Mouse (Mus musculus): Measurements from ENCODE around the gene Adam26a. TPM values are rescaled to one million over a fixed set of nuclear protein-coding genes. Genes with fewer than 3 reads are reported as not detected.
"Not testable (repeated sequence)": the region's sequence is repeated elsewhere in the genome, so short reads cannot be mapped to it uniquely, and the experiment has no call there.

Adam26a gene
- not detected in 2 replicates for polyA plus RNA-seq (2016; fragmentation: Nextera tagmentation; extraction: Ambion mirVana)

DNA sequence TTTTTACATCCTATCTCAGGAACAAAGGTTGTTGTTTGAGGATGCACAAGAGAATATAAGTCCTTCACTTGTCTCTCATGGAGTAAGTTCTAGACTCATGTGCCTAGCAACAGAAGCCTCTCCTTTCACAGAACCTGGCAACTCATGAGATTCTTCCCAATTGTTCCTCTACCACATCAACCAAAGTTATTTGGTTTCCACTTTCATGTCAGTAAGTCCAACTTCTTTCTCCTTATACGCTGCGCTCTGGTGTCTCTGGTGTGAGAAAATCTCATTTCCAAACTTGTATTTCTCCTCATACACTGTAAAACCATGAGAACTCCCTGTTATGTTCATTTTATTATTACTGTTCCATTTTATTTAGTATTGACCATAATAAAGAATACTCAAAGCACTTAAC, at the start of gene Adam26a:
Gene Adam26a (minus strand): TSS at position 101 of the 400 bp plus-strand sequence.
- not testable (repeated sequence) for H3K4me1 ChIP-seq; H3K9me3 ChIP-seq; DNase-seq (ENCODE audit: low spot score); H3K27me3 ChIP-seq (replicated peaks; ENCODE audit: low read depth, poor library complexity, severe bottlenecking); H3K27ac ChIP-seq (replicated peaks); H3K4me3 ChIP-seq; H3K36me3 ChIP-seq (replicated peaks)
- WGBS = 96% methylated on average over 2 of the region's 2 CpGs

DNA sequence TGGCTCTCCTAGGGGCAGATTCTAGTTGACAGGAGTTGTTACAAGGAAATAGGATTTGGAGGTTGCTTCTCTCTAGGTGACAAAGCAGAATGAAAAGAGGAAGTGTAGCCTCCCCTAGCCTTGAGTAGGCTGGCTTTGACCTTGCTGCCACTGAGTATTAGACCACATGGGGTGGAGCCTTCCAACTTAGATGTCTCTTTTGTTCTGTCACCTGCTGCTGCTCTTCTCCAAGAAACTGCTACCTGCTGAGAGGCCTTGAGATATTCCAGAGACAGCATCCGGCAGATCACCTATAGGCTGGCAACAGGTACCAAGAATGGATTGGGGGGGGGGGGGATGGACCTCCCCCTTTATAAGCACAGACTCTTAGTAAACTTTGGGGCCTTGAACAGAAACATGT, 39.5 kb upstream of the Adam26a start:
- Histone ChIP-seq H3K27ac (replicated peaks) (no peak overlapping the region), H3K27me3 (replicated peaks; ENCODE audit: low read depth, poor library complexity, severe bottlenecking) (no peaks in the 10 kb centered on the region), H3K4me3 (no peak overlapping the region), H3K4me1 (no peaks in the 10 kb centered on the region), H3K36me3 (replicated peaks) (no peaks in the 10 kb centered on the region), H3K9me3 (no peaks in the 10 kb centered on the region)
- DNase-seq (ENCODE audit: low spot score) = no peak
- WGBS = 94% methylated on average over 1 of the region's 1 CpGs

DNA sequence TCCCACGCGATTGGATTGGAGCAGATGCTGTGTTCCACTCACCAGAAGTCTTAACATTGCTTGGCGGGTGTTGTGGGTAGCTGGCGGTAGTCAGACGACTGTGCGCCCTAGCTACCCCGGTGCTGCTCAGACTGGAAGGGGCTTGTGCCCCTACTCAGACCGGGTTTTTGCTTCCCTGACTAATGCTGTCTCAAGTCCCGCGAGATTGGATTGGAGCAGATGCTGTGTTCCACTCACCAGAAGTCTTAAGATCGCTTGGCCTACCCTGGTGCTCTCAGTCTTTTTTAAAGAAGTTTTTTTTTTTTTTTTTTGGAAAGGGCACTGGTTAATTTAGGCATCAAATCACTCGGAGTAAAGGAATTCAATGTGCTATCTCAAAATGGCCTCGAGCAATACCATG, 27.1 kb upstream of the Adam26a start:
- WGBS = 86% methylated on average over 13 of the region's 13 CpGs
- H3K27ac ChIP-seq (replicated peaks); H3K27me3 ChIP-seq (replicated peaks; ENCODE audit: low read depth, poor library complexity, severe bottlenecking); H3K4me1 ChIP-seq; H3K9me3 ChIP-seq; DNase-seq (ENCODE audit: low spot score); H3K36me3 ChIP-seq (replicated peaks); H3K4me3 ChIP-seq: not testable (repeated sequence)

DNA sequence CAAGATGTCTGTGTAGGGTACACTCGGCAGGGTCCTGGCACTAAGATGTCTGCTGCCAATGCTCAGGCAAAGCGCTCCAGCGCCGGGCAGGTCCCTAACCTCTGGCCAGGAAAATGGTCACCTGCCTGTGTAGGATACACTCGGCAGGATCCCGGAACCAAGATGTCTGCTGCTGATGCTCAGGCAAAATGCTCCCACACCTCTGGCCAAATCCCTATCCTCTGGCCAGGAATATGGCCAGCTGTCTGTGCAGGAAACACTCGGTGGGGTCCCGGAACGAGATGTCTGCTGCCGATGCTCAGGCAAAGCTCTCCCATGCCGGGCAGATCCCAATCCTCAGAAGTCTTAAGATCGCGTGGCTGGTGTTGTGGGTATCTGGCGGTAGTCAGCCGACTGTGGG, 26.7 kb upstream of the Adam26a start:
- 94% methylated on average over 15 of the region's 15 CpGs for WGBS
- H3K4me1 ChIP-seq = not testable (repeated sequence)

DNA sequence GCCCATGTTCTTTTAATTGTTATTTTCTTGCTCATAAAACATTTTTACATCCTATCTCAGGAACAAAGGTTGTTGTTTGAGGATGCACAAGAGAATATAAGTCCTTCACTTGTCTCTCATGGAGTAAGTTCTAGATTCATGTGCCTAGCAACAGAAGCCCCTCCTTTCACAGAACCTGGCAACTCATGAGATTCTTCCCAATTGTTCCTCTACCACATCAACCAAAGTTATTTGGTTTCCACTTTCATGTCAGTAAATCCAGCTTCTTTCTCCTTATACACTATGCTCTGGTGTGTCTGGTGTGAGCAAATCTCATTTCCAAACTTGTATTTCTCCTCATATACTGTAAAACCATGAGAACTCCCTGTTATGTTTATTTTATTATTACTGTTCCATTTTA, 48.5 kb downstream of the Adam26a start, which contains the start of gene Adam26b:
Gene Adam26b (minus strand): TSS at position 101 of the 400 bp plus-strand sequence.
- H3K36me3 ChIP-seq (replicated peaks); H3K4me3 ChIP-seq; H3K4me1 ChIP-seq; H3K27me3 ChIP-seq (replicated peaks; ENCODE audit: low read depth, poor library complexity, severe bottlenecking); H3K27ac ChIP-seq (replicated peaks); DNase-seq (ENCODE audit: low spot score); H3K9me3 ChIP-seq: not testable (repeated sequence)

More for the DNA sequence above, 26.7 kb upstream of the Adam26a start:
- not testable (repeated sequence) for DNase-seq (ENCODE audit: low spot score); H3K27me3 ChIP-seq (replicated peaks; ENCODE audit: low read depth, poor library complexity, severe bottlenecking); H3K36me3 ChIP-seq (replicated peaks); H3K4me3 ChIP-seq; H3K9me3 ChIP-seq; H3K27ac ChIP-seq (replicated peaks)

Other genes starting within 250 kb of the Adam26a start
- not detected in 2 replicates for gene Adam26b, start 48.6 kb downstream of the Adam26a start, polyA plus RNA-seq (2016; fragmentation: Nextera tagmentation; extraction: Ambion mirVana)
- not detected in 2 replicates for gene Gm5346, start 50.6 kb upstream of the Adam26a start, polyA plus RNA-seq (2016; fragmentation: Nextera tagmentation; extraction: Ambion mirVana)
- gene Adam34, start 133.3 kb upstream of the Adam26a start, polyA plus RNA-seq (2016; fragmentation: Nextera tagmentation; extraction: Ambion mirVana) = not detected in 2 replicates